Mouse (Mus musculus): ENCODE measurements around the gene Fggy. TPM values are rescaled to one million over a fixed set of nuclear protein-coding genes. Genes with fewer than 3 reads are reported as not detected.

Fggy gene
- polyA plus RNA-seq, 1 experiment from 2014 or later, result 5.3 TPM

GRCm38 (mm10) chr4:95648801-95649551 lies 91.7 kb downstream of the Fggy start:
- H3K9me3 ChIP-seq (replicated peaks), result no peaks in the 10 kb centered on the region
- H3K27ac ChIP-seq, result no peak overlapping the region
- H3K4me1 ChIP-seq, result peaks cover 29% of the 10 kb centered on the region
- WGBS, result 77% methylated on average over 3 of the region's 3 CpGs
- H3K4me2 ChIP-seq, result no peak overlapping the region
- no peak for ATAC-seq
- H3K9ac ChIP-seq, result no peak overlapping the region
- no peaks in the 10 kb centered on the region for H3K36me3 ChIP-seq (ENCODE audit: poor library complexity, severe bottlenecking)
- H3K27me3 ChIP-seq, result no peaks in the 10 kb centered on the region
- no peak overlapping the region for H3K4me3 ChIP-seq

DNA sequence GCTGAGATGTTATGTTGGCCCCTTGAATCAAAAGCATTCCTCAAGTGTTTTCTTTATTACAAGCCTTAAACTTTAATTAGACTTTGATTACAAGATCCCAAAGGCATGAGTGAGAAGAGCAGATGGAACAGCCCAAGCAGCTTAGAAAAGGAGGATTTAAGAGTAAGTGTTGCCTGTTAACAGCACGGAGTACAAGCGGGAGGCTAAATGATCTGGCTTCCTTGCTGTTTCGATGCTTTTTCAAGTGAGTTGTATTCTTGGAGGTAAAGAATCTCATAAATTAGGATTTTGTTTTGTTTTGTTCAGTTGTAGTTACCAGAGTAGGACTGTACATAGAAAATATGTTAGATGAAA lies 92.2 kb downstream of the Fggy start:
- WGBS, result 81% methylated on average over 3 of the region's 3 CpGs
- Histone ChIP-seq H3K27ac (no peak overlapping the region), H3K9me3 (replicated peaks) (no peaks in the 10 kb centered on the region), H3K36me3 (ENCODE audit: poor library complexity, severe bottlenecking) (no peaks in the 10 kb centered on the region), H3K9ac (no peak overlapping the region), H3K27me3 (no peaks in the 10 kb centered on the region), H3K4me1 (peaks cover 25% of the 10 kb centered on the region), H3K4me2 (no peak overlapping the region), H3K4me3 (no peak overlapping the region)
- ATAC-seq, result no peak

DNA sequence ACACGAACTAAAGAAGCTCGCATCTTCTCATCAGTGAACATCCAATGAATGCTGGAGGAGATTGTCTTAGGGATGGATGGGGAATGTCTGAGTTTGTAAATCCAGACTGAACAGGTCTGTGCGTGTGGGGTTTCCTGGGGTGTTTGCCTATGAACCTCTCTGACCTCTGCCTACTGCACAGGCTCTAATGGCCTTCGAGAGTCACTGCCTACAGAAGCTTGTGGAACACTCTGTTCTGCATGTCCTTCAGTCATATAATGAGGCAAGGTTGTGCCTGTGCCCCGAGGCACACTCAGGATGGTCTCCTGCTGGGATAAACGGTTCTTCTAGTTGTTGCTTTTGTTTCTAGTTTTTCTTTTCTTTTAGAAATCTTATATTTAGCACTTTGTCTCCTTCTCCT lies 92.7 kb downstream of the Fggy start:
- ATAC-seq, result no peak
- Histone ChIP-seq H3K4me2 (no peak overlapping the region), H3K27me3 (no peaks in the 10 kb centered on the region), H3K4me1 (peaks cover 25% of the 10 kb centered on the region), H3K4me3 (no peak overlapping the region), H3K36me3 (ENCODE audit: poor library complexity, severe bottlenecking) (no peaks in the 10 kb centered on the region), H3K9me3 (replicated peaks) (no peaks in the 10 kb centered on the region), H3K27ac (no peak overlapping the region), H3K9ac (no peak overlapping the region)
- WGBS, result 55% methylated on average over 6 of the region's 6 CpGs

GRCm38 (mm10) chr4:95652044-95652443 lies 94.7 kb downstream of the Fggy start:
- Histone ChIP-seq H3K4me3 (no peak overlapping the region), H3K9ac (0 out of 2 replicates have a peak overlapping the region, but pooled peaks have one; percentile 2), H3K9me3 (replicated peaks) (no peaks in the 10 kb centered on the region), H3K27ac (peak overlapping the region; percentile 16; the same call in 1 of the 2 replicates), H3K36me3 (ENCODE audit: poor library complexity, severe bottlenecking) (no peaks in the 10 kb centered on the region), H3K27me3 (no peaks in the 10 kb centered on the region), H3K4me2 (no peak overlapping the region), H3K4me1 (peaks cover 25% of the 10 kb centered on the region)
- WGBS, result 25% methylated on average over 6 of the region's 6 CpGs
- peak; percentile 52; the same call in 1 of the 2 replicates for ATAC-seq

GRCm38 (mm10) chr4:95653296-95653912 lies 96.1 kb downstream of the Fggy start:
- Histone ChIP-seq H3K9ac (no peak overlapping the region), H3K9me3 (replicated peaks) (no peaks in the 10 kb centered on the region), H3K27ac (no peak overlapping the region), H3K27me3 (no peaks in the 10 kb centered on the region), H3K4me2 (no peak overlapping the region), H3K4me3 (no peak overlapping the region), H3K4me1 (peaks cover 25% of the 10 kb centered on the region), H3K36me3 (ENCODE audit: poor library complexity, severe bottlenecking) (no peaks in the 10 kb centered on the region)
- peak; percentile 51 for ATAC-seq
- 2% methylated on average over 4 of the region's 4 CpGs for WGBS

DNA sequence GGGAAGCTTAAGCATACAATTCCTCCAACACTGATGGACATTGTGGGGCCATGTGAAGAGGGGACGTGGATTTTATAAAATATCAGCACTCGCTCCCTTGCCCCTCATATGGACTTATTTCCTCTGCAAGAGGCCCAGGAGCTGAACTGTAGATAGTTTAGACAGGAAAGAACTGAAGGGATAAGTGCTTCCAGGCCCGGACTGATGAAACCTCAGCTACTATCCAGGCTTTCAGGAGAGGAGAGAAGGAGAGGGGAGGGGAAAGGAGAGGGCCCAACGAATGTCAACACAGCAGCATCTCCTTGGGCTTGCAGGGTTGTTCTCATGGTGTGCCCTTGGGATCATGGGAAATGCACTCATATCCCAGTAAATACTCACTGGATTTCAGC lies 96.6 kb downstream of the Fggy start:
- H3K4me1 ChIP-seq, result peaks cover 25% of the 10 kb centered on the region
- H3K27me3 ChIP-seq, result no peaks in the 10 kb centered on the region
- H3K9ac ChIP-seq, result no peak overlapping the region
- H3K4me3 ChIP-seq, result no peak overlapping the region
- no peaks in the 10 kb centered on the region for H3K36me3 ChIP-seq (ENCODE audit: poor library complexity, severe bottlenecking)
- no peaks in the 10 kb centered on the region for H3K9me3 ChIP-seq (replicated peaks)
- no peak overlapping the region for H3K4me2 ChIP-seq
- no peak overlapping the region for H3K27ac ChIP-seq
- 48% methylated on average over 4 of the region's 4 CpGs for WGBS
- ATAC-seq, result no peak

GRCm38 (mm10) chr4:95659024-95659423 lies 101.7 kb downstream of the Fggy start:
- H3K9me3 ChIP-seq (replicated peaks), result no peaks in the 10 kb centered on the region
- no peak overlapping the region for H3K9ac ChIP-seq
- H3K36me3 ChIP-seq (ENCODE audit: poor library complexity, severe bottlenecking), result no peaks in the 10 kb centered on the region
- no peak for ATAC-seq
- peaks cover 1% of the 10 kb centered on the region; the same call in 1 of the 2 replicates for H3K4me1 ChIP-seq
- no peak overlapping the region for H3K4me3 ChIP-seq
- H3K27me3 ChIP-seq, result no peaks in the 10 kb centered on the region
- no peak overlapping the region for H3K4me2 ChIP-seq
- 50% methylated on average over 3 of the region's 3 CpGs for WGBS
- H3K27ac ChIP-seq, result no peak overlapping the region

GRCm38 (mm10) chr4:95663596-95663995 lies 106.3 kb downstream of the Fggy start:
- 85% methylated on average over 4 of the region's 4 CpGs for WGBS
- H3K27ac ChIP-seq, result no peak overlapping the region

DNA sequence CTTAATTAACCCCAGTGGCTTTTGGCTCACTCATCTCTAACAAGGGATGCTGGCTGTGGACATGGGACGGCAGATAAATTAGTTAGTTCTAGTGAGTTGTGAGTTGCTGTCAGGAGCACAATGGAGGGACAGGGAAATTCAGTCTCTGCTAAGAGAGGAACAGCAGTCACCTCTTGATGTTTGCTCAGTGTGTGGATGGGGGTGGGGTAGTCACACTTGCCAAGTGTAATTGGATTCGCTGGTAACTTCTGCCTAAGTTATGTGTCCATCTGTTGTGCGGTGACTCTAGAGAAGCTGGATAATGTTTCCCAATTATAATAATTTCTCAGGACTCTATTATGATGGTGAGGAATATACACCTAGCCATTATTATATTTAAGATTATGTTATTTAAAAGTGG lies 107.0 kb downstream of the Fggy start:
- Histone ChIP-seq H3K27me3 (no peaks in the 10 kb centered on the region), H3K4me1 (peaks cover 9% of the 10 kb centered on the region), H3K9me3 (replicated peaks) (no peaks in the 10 kb centered on the region), H3K36me3 (ENCODE audit: poor library complexity, severe bottlenecking) (no peaks in the 10 kb centered on the region), H3K9ac (no peak overlapping the region), H3K4me3 (no peak overlapping the region), H3K27ac (no peak overlapping the region), H3K4me2 (no peak overlapping the region)
- 72% methylated on average over 3 of the region's 3 CpGs for WGBS
- ATAC-seq, result peak; percentile 74; the same call in 1 of the 2 replicates

More at GRCm38 (mm10) chr4:95663596-95663995, 106.3 kb downstream of the Fggy start:
- Histone ChIP-seq H3K36me3 (ENCODE audit: poor library complexity, severe bottlenecking) (no peaks in the 10 kb centered on the region), H3K4me1 (peaks cover 8% of the 10 kb centered on the region), H3K9me3 (replicated peaks) (no peaks in the 10 kb centered on the region), H3K4me3 (no peak overlapping the region), H3K9ac (no peak overlapping the region), H3K27me3 (no peaks in the 10 kb centered on the region), H3K4me2 (no peak overlapping the region)
- no peak for ATAC-seq

DNA sequence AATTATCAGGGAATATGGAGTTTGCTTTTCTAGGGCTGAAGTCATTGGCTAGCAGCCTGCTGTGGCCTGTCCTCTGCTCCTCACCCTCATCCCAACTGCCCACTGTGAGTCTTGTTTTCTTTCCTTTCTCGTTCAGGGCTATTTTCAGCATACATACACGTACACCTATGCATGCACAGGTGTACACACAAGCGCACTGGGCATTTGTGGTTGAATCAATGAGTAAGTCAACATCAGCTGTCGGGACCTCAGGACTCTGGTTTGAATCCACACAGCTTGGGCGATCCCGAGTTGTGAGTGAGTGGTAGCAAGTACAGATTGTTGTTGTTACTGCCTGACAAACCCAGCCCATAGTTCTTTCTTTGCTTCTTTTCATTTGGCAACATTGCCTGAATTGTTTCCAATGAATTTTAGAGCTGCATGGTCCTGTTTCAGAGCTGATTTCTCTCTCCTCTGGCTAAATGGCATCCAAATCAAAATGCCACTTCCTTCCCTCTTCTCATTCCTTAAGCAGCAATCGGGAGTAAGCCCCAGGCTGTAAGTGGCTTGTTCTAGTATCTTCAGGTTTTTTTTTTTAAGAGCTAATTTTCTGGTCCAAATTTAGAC lies 109.1 kb downstream of the Fggy start:
- no peak overlapping the region for H3K4me3 ChIP-seq
- H3K27me3 ChIP-seq, result no peaks in the 10 kb centered on the region
- no peak overlapping the region for H3K4me2 ChIP-seq
- no peak overlapping the region for H3K9ac ChIP-seq
- H3K27ac ChIP-seq, result no peak overlapping the region
- H3K9me3 ChIP-seq (replicated peaks), result no peaks in the 10 kb centered on the region
- 82% methylated on average over 7 of the region's 7 CpGs for WGBS
- H3K36me3 ChIP-seq (ENCODE audit: poor library complexity, severe bottlenecking), result no peaks in the 10 kb centered on the region
- peaks cover 12% of the 10 kb centered on the region for H3K4me1 ChIP-seq
- ATAC-seq, result no peak

GRCm38 (mm10) chr4:95666896-95667295 lies 109.6 kb downstream of the Fggy start:
- H3K36me3 ChIP-seq (ENCODE audit: poor library complexity, severe bottlenecking), result no peaks in the 10 kb centered on the region
- ATAC-seq, result no peak
- H3K4me2 ChIP-seq, result no peak overlapping the region
- H3K9ac ChIP-seq, result no peak overlapping the region
- H3K27ac ChIP-seq, result no peak overlapping the region
- no peaks in the 10 kb centered on the region for H3K9me3 ChIP-seq (replicated peaks)
- peaks cover 12% of the 10 kb centered on the region for H3K4me1 ChIP-seq
- no peaks in the 10 kb centered on the region for H3K27me3 ChIP-seq
- no peak overlapping the region for H3K4me3 ChIP-seq
- WGBS, result 93% methylated on average over 2 of the region's 2 CpGs

- Histone ChIP-seq H3K9me3 (replicated peaks) (no peaks in the 10 kb centered on the region), H3K36me3 (ENCODE audit: poor library complexity, severe bottlenecking) (no peaks in the 10 kb centered on the region), H3K4me1 (peaks cover 12% of the 10 kb centered on the region), H3K27ac (no peak overlapping the region), H3K9ac (no peak overlapping the region), H3K4me2 (no peak overlapping the region), H3K4me3 (no peak overlapping the region), H3K27me3 (no peaks in the 10 kb centered on the region)
- ATAC-seq, result no peak
- 95% methylated on average over 1 of the region's 1 CpGs for WGBS
These were observed 110.3 kb downstream of the Fggy start for GRCm38 (mm10) chr4:95667595-95667994.
